Mouse (Mus musculus) heart, adult 11 months (tissue): ENCODE results near the gene Muc4.
A peak's percentile ranks its signal among the peaks of the same experiment; 100 is the strongest.

Experiments used
- DNase-seq: peaks from one replicate; pipeline ENCODE4 v3.0.0; 2022

Gene Muc4

DNA sequence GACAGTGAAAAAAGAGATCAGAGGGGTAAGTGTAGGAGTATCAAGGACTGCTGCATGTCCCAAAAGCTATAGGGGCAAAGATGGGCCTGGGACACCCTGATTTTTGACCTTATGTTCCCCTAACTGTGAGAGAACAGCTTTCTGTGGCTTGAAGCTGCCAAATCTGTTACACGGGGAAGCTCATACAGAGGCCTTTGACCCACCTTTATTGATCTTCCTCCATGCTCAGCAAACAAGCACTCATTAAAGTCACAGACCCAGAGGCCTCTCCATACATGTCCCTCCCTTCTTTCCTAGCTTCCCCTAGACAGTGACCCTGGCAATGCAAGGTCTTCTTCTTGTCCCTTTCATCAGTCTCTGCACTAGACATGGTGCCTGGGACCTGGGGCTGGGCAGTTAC lies 7.0 kb upstream of the Muc4 start:
- no peak for DNase-seq

DNA sequence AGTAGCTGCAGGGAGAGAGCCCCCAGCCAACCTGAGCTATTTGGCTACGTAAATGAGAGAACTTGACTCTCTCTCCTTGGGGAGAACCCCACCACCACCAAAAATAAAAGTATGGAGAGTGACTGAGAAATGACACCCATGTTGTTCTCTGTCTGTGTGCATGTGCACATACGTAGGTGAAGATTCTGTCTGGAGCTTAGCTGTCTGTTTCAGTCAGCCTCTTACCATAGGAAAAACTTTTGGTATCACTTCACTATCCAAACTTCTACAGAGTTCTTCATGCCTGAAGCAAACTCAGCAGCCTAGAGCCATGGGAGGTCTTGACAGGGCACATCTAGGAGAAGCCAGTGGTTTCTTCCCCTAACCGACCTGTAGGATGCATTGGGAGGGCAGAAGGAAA lies 2.5 kb upstream of the Muc4 start:
- no peak for DNase-seq

DNA sequence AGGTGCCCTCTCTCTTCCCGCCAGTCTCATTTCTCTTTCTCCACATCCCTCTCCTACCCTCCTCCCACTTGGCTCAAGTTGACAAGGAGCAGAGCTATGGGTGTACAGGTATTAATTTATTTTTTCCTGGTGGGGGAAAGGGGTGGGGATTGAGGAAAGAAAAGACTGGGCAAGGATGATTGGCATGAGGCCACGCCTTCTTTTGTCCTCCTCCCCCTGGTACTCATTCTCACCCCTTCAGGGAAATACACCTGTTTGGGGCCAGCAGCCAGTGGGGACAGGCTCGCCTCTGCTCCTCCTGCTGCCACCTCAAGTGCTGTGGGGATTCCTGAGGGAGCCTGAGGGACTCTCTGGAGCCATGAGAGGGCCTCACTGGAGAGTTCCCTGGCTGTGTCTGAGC lies 336 bp downstream of the Muc4 start:
- no peak for DNase-seq

DNA sequence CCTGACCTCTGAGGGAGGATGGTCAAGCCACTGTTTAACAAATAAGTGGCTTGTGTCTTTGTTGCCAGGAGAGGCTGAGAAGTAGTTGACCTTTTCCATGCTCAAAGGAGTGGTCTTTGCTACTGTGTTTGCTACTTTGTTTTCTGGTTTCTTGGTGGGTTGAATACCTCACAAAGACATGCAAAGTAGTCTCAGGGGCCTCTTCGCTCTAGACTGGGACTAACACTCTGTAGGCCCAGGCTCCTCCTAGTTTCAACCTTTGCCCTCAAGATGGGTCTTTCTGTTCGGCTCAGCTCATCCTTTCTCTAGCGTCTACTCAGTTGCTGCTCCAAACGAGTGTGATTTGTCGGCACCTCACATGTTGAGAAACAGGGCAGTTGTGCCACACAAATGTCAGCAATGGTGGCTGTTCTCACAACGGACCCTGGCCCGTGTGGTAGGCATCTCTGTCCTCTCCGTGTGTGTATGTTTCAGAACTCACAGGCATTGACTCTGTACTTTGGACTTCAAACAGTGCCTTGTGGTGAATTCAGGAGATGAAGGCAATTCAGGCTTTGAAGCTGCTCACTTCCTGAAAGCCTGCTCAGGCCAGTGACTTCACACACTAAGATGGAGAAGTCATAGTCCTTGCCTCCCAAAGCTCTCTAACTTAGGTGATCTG lies 4.4 kb downstream of the Muc4 start:
- DNase-seq, result no peak

DNA sequence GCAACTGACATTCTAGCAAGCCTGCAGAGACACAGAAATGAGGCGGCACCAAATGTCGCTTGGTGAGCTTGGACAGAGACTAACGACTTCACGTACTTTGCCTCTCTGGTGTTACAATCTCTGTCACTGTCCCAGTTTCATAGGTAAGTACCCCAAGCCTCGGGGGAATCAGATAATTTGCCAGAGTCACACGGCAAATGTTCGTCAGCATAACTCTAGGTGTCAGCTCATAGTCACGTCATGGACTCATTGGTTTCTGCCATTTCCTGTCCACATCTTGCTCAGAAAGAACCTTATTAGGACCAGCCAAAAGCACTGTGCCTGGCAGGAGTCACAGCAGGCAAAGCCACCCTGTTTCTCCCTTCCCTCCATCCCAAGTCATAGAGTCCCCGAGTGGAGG lies 5.7 kb downstream of the Muc4 start:
- no peak for DNase-seq

DNA sequence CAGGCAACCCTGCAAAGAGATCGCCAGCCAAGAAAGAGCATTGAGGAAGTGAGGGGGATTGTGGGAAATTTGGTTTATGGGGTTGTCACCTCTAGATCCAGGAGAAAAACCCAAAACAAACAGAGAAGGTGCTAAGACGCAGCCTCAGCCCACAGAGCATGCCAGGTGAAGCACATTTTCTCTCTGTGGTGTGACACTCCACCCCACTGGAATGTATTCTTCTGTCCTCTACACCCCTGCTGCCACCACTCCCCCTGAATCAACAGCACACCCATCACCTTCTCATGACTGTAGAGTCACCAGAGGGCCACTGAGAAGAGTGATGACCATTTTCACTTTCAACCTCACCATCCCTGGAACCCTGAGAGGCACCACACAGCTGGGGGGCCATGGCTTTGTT lies 7.0 kb downstream of the Muc4 start:
- DNase-seq, result no peak

DNA sequence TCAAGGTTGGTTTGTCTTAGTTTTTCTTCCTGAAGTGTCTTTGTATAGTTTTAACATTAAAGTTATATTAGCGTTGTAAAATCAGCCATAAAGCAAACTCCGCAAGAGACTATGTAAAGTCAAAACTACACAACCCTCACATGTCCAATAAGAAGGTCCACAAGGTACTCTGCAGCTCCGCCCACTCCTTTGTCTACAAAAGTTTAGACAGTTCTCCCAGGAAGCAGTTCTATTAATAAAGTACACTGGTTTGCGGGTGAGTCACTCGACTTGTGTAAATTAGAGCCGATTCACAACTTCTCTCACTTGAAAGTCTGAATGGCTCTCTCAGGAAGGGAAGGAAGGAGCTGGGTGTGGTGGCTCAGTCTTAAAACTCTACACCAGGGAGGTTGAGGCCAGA lies 10.2 kb downstream of the Muc4 start:
- no peak for DNase-seq

DNA sequence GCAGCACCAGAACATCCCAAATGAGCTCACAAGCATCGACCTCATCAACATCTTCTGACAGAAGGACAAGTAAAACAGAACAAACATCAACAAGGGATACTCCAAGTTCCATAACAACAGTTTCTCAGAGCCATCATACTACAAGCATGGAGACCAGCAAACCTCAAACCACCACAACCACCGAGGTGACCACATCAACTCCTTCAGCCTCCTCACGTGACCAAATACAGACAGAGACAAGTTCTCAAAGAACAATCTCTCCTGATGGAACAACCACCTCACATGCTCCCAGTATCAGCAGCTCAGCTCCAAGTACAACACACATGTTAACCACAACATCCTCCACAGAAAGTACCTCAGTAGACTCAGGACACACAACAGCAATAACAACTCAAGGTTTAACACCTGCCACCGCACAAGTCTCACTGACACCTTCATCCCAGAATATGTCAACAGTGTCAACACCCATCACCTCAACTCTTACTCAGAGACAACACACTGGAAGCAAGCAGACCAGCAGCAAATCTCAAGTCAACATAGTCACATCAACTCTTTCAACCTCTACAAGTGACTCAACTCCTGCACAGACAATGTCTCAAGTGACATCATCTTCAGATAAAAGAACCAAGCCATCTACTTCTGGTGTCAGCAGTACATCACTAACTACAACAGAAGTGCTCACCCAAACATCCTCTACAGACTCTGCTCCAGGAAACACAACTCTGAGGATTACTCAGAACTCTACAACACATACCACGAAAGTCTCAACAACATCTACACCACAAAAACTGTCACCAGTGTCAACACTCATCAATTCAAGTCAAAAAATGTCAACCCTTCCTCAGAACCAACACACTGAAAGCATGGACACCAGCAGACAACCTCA lies 14.8 kb downstream of the Muc4 start:
- DNase-seq, result no peak

DNA sequence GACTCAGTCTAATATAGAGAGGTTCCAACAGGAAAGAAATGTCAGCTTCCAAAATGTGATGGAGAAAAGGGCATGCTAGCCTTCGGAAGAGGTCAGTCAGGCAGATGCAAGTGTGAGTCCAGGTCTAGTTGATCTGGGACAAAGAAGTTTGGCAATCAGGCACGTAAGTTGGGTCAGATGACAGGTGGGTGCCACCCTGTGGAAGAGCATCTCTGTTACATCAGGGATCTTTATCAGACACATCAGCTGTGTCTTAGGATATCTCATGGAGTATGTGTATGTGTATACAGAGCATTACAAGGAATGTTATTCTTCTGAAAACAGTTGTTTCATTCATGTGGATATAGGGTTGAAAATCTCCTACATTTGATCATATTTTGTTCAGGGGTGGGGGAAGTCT lies 28.9 kb downstream of the Muc4 start:
- no peak for DNase-seq

DNA sequence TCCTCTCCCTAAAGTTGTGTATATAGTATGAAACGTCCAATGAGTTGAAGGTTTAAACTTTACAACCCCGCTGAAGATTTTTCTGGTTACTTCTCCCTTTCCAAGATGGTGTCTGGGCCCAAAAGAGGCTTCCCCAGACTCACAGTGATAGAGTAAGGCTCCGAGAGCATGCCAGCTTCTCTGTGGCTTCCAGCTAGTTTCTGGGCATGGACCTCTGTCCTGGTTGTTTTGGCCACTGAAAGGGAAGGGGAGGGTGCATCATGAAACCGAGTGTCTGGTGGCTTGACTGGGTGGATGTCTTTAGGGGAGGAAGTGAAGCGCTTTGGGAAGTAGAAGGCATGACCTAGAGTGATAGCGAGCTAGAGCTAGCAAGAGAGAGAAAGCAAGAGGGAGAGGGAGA lies 29.3 kb downstream of the Muc4 start:
- DNase-seq, result no peak

DNA sequence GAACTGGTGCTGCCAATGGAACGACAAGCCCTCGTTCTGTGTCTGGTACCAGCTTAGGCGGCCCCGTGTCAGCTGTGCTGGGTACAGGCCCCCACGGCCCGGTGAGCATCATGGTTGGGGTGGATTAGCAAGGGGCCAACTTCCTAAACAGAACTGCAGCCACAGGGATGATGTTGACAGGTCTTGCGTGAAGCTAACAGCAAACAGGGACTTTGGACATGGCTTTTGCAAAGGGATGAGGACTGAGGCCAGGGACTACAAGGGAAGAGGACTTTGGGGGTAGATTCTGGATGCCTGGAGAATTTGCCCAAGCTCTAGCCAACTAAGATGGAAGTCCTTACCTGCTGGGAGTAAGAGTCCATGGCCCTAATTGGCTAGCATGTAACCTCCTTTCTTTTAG lies 31.2 kb downstream of the Muc4 start:
- no peak for DNase-seq

DNA sequence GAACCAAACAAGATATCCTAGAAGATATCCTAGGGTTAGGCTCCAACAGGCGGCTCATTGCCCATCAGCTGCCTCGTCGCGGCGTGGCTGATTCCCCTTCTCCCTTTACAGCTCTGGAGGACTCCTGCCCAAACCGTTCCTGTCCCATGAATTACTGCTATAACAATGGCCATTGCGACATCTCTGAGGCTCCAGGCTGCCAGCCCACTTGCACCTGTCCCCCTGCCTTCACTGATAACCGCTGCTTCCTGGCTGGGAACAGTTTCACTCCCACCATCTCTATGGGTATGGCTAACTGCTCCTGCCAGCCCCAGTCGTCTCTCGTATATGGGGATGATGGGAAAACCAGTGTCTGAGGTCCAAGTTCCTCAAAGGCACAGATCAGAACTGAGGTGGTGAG lies 41.0 kb downstream of the Muc4 start:
- no peak for DNase-seq

DNA sequence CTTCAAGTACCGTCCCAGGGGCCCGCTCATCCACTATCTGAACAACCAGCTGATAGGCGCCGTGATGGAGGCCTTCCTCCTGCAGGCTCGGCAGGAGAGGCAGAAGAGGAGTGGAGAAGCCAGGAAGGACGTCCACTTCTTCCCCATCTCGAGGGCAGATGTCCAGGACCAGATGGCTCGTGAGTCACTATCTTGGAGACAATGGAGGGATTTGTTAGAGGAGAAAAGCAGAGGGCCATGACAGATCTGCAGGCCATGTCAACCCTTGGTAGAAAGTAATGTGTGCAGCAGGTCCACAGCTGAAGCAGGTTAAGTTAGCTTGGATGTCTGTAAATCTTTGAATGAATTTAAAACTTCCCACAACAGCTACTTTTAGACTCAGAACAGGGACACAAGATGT lies 43.3 kb downstream of the Muc4 start:
- DNase-seq, result no peak

DNA sequence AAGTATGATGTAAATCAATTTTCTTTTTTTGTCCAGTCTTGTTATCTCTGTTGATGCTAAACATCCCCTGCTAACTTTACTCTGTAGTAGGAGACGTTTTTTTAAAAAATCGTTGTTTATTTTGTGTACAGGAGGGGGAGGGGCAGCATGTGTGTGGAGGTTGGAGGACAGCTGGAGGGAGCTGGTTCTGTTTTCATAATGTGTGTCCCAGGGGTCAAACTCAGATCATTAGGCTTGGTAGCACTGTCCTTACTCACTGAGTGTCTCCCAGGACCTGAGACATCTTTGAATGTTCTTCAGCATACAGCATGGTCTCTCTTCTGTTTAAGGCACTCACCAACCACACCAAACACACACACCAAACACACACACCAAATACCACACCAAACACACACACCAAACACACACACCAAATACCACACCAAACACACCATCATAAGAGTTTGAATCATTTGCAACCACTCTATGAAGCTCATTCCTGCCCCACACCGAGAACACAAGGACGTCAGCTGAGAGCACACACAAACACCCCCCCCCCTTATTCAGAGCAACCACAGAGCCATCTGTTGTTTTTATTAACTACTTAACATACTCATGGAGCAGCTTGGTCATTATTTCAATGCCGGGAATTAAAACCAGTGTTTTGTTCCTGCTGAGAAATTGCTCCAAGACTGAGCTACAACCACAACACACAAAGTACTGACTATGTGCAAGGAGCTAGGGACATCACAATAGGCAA lies 47.8 kb downstream of the Muc4 start:
- DNase-seq, result no peak

DNA sequence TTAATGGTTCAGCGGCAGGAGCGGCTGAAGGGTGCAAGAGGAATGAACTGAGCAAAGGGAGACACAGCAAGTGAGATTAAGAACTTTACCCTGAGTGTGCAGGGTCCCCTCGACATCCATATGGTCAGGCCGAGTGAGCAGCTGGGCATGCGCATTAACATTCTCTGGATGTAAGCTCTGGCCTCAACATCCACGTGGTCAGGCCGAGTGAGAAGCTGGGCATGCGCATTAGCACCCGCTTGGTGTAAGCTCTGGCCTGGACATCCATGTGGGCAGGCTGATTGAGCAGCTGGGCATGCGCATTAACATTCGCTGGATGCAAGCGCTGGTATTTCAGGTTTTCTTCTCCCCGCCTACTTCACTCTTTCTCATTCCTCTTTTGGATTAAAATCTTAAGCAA lies 49.2 kb downstream of the Muc4 start:
- DNase-seq, result no peak

DNA sequence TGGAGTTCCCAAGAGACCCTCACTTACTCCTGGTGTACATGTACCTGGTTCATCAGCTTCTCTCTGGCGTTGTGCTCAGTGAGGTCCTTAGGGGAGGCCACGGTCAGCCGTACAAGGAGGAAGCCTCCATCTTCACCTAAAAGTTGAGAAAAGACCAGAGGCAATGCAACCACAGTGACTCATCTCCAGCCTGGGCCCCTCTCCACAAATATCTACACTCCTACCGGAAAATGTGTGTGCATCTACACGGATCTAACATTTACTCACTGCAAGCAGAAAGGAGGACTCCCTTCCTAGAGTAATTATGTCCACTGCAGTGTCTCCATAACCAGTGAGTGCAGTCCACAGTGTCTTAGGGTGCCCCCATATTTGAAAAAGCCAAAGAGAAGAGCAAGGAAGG lies 54.4 kb downstream of the Muc4 start:
- no peak for DNase-seq

DNA sequence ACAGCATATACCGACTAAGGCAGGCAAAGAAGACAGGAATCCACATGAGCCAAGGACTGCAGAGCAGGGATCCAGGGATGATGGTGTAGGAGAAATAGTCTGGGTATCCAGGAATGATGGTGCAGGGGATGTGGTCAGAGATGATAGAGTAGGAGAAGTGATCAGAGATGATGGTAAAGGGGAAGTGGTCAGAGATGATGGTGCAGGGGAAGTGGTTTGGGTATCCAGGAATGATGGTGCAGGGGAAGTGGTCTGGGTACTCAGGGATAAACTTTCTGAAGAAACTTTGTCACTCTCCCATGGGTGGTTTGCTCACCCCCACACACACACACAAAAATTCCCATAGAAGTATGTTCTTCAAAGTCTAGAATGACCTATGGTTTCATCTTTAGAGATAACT lies 59.5 kb downstream of the Muc4 start:
- DNase-seq, result no peak

DNA sequence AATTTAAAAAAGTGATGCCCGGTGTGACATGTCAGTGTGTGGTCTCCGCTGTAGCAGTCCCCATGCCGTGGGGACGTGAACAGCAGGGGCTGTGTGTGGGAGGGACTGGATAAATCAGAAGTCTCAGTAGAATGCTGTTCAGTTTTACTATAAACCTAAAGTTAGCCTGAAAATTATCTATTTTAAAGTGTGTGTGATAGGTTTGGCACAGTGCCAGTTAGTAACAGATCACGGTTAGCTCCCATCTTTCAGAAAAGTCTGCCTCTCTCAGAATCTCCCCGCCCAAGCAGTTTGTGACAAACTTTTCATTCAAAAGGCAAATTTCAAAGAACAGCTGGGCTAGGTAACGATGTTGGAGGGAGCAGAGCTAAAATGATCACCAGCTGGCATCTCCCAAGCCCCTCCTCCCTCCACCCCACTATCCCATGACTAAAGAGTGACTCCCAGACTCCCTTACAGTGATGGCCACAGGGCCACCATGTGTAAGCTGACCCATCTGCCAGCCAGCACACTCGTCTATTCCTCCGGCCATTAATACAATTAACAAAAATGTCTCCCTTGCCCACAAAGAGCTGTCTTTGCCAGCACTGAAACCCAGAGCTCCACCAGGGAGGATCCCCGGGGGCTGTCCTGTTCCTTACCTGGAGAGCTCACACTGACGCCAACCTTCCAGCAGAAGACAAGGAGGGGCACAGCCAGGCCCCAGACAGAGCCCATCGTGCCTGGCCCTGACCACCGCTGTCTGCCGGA lies 61.2 kb downstream of the Muc4 start:
- no peak for DNase-seq

DNA sequence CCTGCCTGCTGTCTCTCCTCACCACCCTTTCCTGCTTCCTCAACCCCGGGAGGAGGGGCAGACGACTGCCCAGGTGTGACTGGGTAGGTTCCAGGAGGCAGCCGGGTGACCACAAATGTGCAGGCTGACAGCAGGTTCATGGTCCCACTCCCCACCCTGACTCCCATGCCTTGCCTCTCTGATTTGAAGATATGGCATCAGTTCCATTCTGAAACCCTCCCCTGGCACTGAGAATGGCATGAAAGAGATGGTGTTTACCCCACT lies 61.7 kb downstream of the Muc4 start, which contains the start of gene Muc20:
Gene Muc20, minus strand, starts transcription at position 10 of the 264 bp plus-strand sequence.
- DNase-seq, result no peak

DNA sequence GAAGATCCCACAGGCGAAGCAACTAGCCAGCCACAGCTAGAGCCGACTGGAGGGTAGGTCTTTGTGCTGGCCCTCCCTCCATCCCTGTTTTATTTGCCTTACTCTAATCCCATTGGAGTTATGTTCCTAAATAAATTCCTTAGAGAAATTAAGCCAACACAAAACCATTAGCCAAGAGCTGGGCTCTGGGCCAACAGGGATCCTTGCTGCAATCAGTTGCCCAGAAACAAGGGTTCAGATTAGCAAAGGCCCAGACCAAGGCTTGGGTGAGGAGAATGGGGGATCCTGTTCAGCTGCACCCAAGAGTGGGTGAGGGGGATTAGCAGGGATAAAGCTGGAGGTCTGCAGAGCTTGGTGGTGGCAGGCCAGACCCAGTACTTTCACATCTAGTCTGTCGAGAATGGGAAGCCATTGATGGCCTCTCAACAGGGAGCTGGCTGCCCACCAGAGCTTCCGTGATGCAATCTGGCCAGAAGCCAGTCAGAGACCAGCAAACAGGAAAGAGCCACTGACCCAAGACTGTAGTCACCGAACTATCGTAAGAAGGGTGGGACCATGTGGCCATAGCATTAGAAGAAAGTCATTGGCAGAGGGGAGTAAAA lies 67.7 kb downstream of the Muc4 start:
- peak; percentile 99 for DNase-seq

DNA sequence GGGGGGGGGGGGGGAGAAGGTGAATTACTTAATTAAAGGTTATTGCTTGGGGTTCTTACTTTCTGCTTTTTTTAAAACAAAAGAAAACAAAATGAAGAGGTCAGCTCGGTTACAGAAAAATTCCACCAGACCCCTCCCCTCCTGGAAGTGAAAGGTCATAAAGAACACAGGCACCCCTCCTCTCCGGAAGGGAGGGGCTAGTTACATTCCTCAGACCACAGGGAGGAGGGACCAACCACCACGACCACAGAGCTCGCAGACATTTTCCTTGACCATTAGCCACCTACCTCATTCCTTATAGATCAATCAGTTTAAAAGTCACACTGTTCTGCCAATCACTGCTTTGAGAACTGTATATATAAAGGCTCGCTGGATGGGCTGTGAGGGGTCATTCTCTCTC lies 68.2 kb downstream of the Muc4 start:
- no peak for DNase-seq

DNA sequence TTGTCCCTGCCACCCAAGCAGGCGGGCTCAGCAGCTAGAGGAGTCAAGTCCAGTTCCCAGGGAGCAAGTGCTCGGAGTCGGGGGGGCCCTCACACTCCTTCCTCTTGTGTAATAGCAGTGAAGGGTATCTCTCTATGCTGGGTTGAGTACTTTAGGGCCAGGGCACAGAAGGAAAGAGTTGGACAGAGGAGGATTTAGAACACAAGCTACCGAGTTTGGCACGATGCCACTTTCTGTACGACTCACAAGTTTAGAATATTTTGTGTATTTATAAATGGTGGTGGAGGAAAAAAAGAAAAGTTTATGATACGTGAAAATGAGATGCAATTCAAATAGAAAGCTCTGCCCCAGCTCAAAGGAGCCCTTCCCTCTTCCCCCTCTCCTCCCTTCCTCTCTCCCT lies 69.5 kb downstream of the Muc4 start:
- no peak for DNase-seq
